In the genomic region with DNA sequence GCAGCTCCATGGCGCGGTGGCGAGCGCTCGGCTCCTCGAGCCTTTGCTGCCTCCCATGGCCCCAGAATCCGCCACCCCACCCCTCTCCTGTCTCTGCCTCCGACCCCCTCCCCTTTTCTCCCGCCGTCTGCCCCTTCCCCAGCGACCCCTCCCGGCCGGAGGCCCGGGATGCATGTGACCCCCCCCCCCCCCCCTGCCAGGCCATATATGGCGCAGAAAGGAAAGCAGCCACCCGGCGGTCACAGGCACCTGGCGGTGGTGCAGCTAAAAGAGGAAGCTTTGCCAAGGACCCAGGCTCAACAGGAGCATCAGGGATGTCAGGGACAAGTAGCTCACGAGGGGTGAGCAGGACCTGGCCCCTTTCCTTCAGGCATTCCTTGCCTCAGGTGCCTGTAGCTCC, we compare ENCODE assay signal across 21 mouse cellular contexts. TPM values are rescaled to one million over a fixed set of nuclear protein-coding genes. Genes with fewer than 3 reads are reported as not detected.
"Had no signal": no experiment of that assay in that cellular context is flagged by ENCODE, and none has a peak within 500 bp of the region (broad histone marks: within the 10 kb centered on the region; RNA-seq: fewer than 3 reads in every experiment).

No protein-coding gene starts in this region.

RNA-seq across cellular contexts. Expression of gene Gm3194, which starts 5.2 kb away (rescaled TPM):
- total RNA-seq: monocyte, adult 5-6 weeks; neutrophil, adult 5-6 weeks had no signal
- polyA plus RNA-seq: kidney, adult 2 months; liver, embryonic 11.5 days; liver, postnatal 0 days; midbrain, embryonic 10.5 days; myocyte had no signal

RNA-seq across cellular contexts. Expression of gene Gm8246, which starts 17.2 kb away (rescaled TPM):
- total RNA-seq: layer of hippocampus, adult 18-20 months; layer of hippocampus, postnatal 14 days; left cerebral cortex, adult 8-10 months; left cerebral cortex, postnatal 14 days; left cerebral cortex, postnatal 4 days; monocyte, adult 5-6 weeks; neutrophil, adult 5-6 weeks had no signal
- polyA plus RNA-seq: intestine, postnatal 0 days; kidney, adult 2 months; kidney, embryonic 14.5 days; limb, embryonic 12.5 days; limb, embryonic 15.5 days; liver, embryonic 11.5 days; liver, embryonic 14.5 days; liver, postnatal 0 days; lung, embryonic 14.5 days; midbrain, embryonic 10.5 days; midbrain, embryonic 13.5 days; myocyte; stomach, embryonic 15.5 days; thymus, postnatal 0 days had no signal

RNA-seq across cellular contexts. Expression of gene Gm3187, which starts 23.5 kb away (rescaled TPM):
- total RNA-seq: layer of hippocampus, adult 18-20 months; layer of hippocampus, postnatal 14 days; left cerebral cortex, adult 8-10 months; left cerebral cortex, postnatal 14 days; left cerebral cortex, postnatal 4 days; monocyte, adult 5-6 weeks; neutrophil, adult 5-6 weeks had no signal
- polyA plus RNA-seq: intestine, postnatal 0 days; kidney, adult 2 months; kidney, embryonic 14.5 days; limb, embryonic 12.5 days; limb, embryonic 15.5 days; liver, embryonic 11.5 days; liver, embryonic 14.5 days; liver, postnatal 0 days; lung, embryonic 14.5 days; midbrain, embryonic 10.5 days; myocyte; stomach, embryonic 15.5 days; thymus, postnatal 0 days had no signal

RNA-seq across cellular contexts. Expression of gene Gm3488, which starts 41.0 kb away (rescaled TPM):
- total RNA-seq: monocyte, adult 5-6 weeks; neutrophil, adult 5-6 weeks had no signal
- polyA plus RNA-seq: intestine, postnatal 0 days; kidney, adult 2 months; liver, postnatal 0 days; myocyte; thymus, postnatal 0 days had no signal
